Mouse (Mus musculus) forebrain, embryonic 12.5 days (tissue): ENCODE results near the gene Cpn2. TPM values are rescaled to one million over a fixed set of nuclear protein-coding genes. Genes with fewer than 3 reads are reported as not detected.

Experiments
- ATAC-seq: fragments of 200-750 bp; cut with Nextera tagmentation; 2 replicates; pipeline ENCODE4 v1.8.0; 2017; ENCODE audit warnings: moderate TSS enrichment; ENCODE audit not compliant: low FRiP score
- H3K27ac ChIP-seq: fragments of 300-500 bp; sonication (generic); 2 replicates; pipeline ENCODE4 v1.5.1; 2016; ENCODE audit warnings: mild to moderate bottlenecking
- H3K27me3 ChIP-seq: fragments of 300-500 bp; sonication (generic); 2 replicates; pipeline ENCODE4 v1.6.1; 2016; ENCODE audit warnings: mild to moderate bottlenecking
- H3K36me3 ChIP-seq: fragments of 300-500 bp; sonication (generic); replicated peaks from 2 replicates; pipeline ENCODE4 v1.6.1; 2016; ENCODE audit warnings: mild to moderate bottlenecking
- H3K4me1 ChIP-seq: fragments of 300-500 bp; sonication (generic); 2 replicates; pipeline ENCODE4 v1.6.1; 2016
- H3K4me2 ChIP-seq: fragments of 300-500 bp; sonication (generic); 2 replicates; pipeline ENCODE4 v1.6.1; 2016; ENCODE audit warnings: mild to moderate bottlenecking, moderate library complexity
- H3K4me3 ChIP-seq: fragments of 300-500 bp; sonication (generic); replicated peaks from 2 replicates; pipeline ENCODE4 v1.5.1; 2016; ENCODE audit warnings: mild to moderate bottlenecking
- H3K9ac ChIP-seq: fragments of 300-500 bp; sonication (generic); 2 replicates; pipeline ENCODE4 v1.6.1; 2016; ENCODE audit warnings: mild to moderate bottlenecking
- H3K9me3 ChIP-seq: fragments of 300-500 bp; sonication (generic); 2 replicates; pipeline ENCODE4 v1.6.1; 2016
- WGBS: fragments of 180-500 bp; shearing (Covaris S2); methylation state at CpG from one replicate; pipeline ENCODE4 v1.1.7; 2016; 5-methylcytosine and 5-hydroxymethylcytosine counted together
- polyA plus RNA-seq: library from polyadenylated mRNA; unstranded; fragments of >200 nt; fragmentation: Nextera tagmentation; extraction: Ambion mirVana; gene quantifications from 2 replicates; pipeline ENCODE4 v1.2.1, GENCODE M21; 2016

The Cpn2 gene
- polyA plus RNA-seq, 1 experiment from 2014 or later, result not detected

DNA sequence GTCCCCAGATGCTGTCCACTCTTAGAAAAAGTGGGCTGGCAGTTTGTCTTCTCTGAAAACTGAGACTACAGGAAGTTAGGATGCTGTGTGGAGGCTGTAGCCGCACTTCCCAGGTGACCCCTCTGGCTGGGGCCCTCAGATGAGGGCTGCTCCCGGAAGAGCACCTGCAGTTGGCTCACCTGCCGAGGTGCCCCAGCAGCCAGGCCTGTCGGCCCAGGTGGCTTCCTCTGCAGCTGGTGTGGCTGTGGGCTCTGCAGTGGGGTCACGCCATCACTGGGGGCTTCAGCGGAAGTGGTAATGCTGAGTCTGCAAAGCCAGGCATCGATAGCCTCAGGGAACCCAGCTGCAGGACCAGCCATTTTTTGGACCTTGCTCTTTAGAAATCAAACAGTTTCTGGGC is 12.2 kb downstream of the Cpn2 start:
- Histone ChIP-seq H3K4me3 (no peak overlapping the region), H3K27ac (no peak overlapping the region)

DNA sequence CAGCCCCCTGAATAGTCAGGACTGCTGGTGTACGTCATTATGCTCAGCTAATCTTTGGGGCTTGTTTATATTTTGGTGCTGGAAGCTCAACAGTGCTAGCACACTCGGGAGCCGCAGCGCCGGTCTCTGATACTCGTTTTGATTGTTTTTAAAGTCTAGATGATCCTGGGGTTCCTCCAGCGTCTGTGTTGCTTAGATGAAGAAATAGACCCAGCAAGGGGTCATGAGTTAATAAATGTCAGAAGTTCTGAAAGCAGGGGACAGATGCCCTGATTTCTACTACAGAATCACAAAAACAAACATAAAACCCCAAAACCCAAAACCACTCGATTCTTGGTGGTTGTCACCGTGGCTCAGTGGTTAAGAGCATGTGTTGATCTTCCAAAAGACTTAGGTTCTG is 13.4 kb downstream of the Cpn2 start:
- no peaks in the 10 kb centered on the region for H3K4me1 ChIP-seq
- 83% methylated on average over 9 of the region's 9 CpGs for WGBS
- no peak overlapping the region for H3K4me2 ChIP-seq
- peaks cover 25% of the 10 kb centered on the region for H3K27me3 ChIP-seq
- no peak overlapping the region for H3K9ac ChIP-seq
- H3K27ac ChIP-seq, result no peak overlapping the region
- no peak overlapping the region for H3K4me3 ChIP-seq
- no peaks in the 10 kb centered on the region for H3K36me3 ChIP-seq
- no peaks in the 10 kb centered on the region for H3K9me3 ChIP-seq
- no peak for ATAC-seq

More for the DNA sequence above, 12.2 kb downstream of the Cpn2 start:
- Histone ChIP-seq H3K9me3 (no peaks in the 10 kb centered on the region), H3K4me1 (no peaks in the 10 kb centered on the region), H3K27me3 (peaks cover 20% of the 10 kb centered on the region), H3K4me2 (no peak overlapping the region), H3K9ac (no peak overlapping the region), H3K36me3 (no peaks in the 10 kb centered on the region)
- ATAC-seq, result no peak
- 78% methylated on average over 7 of the region's 7 CpGs for WGBS

DNA sequence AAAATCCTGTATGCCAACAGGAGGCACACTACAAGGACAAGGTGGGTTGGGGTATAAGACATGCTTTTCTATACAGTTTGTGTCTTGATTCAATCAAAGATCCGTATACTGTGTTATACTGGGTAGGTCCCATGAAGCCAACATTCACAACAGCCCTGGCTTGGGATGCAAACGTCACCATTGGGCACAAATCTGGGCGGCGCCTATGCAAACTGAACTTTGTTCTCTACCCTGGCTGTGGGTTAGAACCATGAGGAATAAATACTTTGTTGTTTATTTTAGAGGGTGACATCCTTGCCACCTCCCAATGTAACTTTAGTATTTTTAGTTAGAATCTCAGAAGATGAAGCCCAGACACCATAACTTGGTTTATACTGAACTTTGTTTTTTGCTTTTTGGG is 13.9 kb downstream of the Cpn2 start:
- Histone ChIP-seq H3K27me3 (peaks cover 25% of the 10 kb centered on the region), H3K4me3 (no peak overlapping the region), H3K36me3 (no peaks in the 10 kb centered on the region), H3K9ac (no peak overlapping the region), H3K9me3 (no peaks in the 10 kb centered on the region), H3K4me2 (no peak overlapping the region), H3K27ac (no peak overlapping the region), H3K4me1 (no peaks in the 10 kb centered on the region)
- no peak for ATAC-seq
- 85% methylated on average over 4 of the region's 4 CpGs for WGBS

DNA sequence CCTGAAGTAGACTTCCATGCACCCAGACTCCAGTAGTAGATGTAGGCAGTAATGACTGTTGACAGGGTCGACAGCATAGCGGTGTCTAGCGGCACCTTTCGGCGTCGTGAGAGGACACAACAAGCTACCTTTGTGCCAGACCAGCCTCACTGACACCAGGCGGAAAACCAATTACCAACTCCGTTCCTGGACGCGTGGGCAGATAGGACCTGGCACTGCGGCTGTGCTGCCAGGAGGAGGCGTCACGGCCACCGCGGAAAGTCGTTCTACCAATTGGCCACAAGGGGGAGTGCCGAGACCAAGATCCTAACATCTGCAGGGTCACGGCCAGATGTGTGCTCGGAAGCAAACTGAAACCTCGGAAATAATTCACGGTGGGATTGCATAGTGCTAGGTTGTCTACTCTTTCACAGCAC is 15.3 kb downstream of the Cpn2 start:
- no peaks in the 10 kb centered on the region for H3K9me3 ChIP-seq
- H3K27me3 ChIP-seq, result peaks cover 25% of the 10 kb centered on the region
- 3% methylated on average over 21 of the region's 21 CpGs for WGBS
- no peaks in the 10 kb centered on the region for H3K4me1 ChIP-seq
- H3K4me2 ChIP-seq, result peak overlapping the region; percentile 40
- H3K9ac ChIP-seq, result no peak overlapping the region
- H3K27ac ChIP-seq, result no peak overlapping the region
- no peaks in the 10 kb centered on the region for H3K36me3 ChIP-seq
- H3K4me3 ChIP-seq, result no peak overlapping the region
- peak; percentile 60; the same call in 1 of the 2 replicates for ATAC-seq

DNA sequence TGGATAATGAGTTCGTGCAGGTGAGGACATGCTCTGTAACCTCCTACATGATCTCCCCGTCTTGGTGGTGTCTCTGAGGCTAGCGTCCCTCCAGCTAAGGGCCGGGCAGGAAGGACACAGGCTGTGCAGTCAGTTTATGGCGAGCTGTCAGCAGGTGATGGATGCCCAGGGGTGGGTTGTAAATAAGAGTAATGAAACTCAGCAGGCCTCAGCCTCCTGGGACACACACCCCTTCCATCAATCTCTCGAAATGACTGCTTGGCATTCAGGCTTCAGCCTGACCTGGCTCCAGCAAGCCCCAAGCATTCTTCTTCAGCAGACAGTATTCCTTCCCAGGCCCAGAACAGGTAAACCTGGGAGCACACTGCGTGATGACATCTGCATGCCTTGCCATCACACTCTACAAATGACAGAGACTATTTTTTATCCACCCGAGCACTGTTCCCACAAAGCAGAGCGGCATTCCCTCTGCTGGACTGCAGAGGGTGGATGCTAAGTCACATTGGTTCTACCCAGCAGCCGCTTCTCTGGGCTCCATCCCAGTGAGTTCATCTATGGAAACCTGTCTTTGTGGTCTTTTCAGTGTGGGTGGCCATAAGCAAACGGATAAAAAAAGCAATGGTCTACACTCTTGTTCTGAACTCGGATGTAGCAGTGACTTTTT is 23.1 kb downstream of the Cpn2 start:
- WGBS, result 89% methylated on average over 12 of the region's 12 CpGs

DNA sequence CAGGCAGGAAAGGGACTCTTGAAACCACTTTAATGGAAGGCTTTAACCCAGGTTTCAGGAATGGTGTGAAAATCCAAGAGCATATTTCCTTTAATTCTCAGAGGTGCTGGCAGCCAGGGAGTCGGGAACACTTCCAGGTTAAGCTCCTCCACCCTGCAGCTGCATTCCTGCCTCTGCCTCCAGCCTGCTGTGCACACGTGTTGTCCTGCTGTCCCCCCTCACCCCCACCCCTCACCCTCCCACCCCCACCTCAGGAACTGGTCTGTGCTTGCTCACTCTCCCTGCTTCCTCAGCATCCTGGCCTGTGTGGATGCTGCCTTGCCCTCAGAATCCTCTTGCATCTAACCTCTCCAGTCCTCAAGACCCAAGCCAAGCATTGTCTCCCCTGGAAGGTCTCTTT is 25.7 kb downstream of the Cpn2 start:
- no peaks in the 10 kb centered on the region for H3K36me3 ChIP-seq
- WGBS, result 37% methylated on average over 2 of the region's 2 CpGs
- H3K27me3 ChIP-seq, result peaks cover 34% of the 10 kb centered on the region
- peaks cover 4% of the 10 kb centered on the region; the same call in 1 of the 2 replicates for H3K4me1 ChIP-seq
- no peak for ATAC-seq
- H3K9ac ChIP-seq, result no peak overlapping the region
- no peak overlapping the region for H3K4me2 ChIP-seq
- no peaks in the 10 kb centered on the region for H3K9me3 ChIP-seq
- H3K4me3 ChIP-seq, result no peak overlapping the region
- H3K27ac ChIP-seq, result no peak overlapping the region

More for the DNA sequence above, 23.1 kb downstream of the Cpn2 start:
- Histone ChIP-seq H3K9ac (no peak overlapping the region), H3K27ac (no peak overlapping the region), H3K9me3 (no peaks in the 10 kb centered on the region), H3K27me3 (peaks cover 12% of the 10 kb centered on the region; the same call in 1 of the 2 replicates), H3K4me2 (no peak overlapping the region), H3K36me3 (no peaks in the 10 kb centered on the region), H3K4me3 (no peak overlapping the region), H3K4me1 (no peaks in the 10 kb centered on the region)
- no peak for ATAC-seq

DNA sequence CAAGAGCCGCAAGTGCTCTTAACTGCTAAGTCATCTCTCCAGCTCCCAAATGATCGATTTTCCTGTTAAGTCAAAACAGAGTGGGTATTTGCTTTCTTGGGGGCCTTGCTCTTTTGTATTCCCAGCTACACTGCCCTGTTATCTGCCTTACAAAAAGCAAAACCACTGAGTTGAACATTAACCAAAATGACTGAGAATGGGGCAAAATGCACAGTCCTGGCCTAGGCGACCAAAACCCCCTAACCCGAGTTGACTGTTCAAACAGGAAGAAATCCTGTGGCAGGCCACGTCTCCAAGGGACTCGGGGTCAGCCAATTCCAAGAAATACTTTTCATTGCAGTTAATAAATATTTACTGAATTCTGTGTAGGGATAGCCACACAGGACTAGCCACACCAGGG is 28.5 kb downstream of the Cpn2 start:
- H3K36me3 ChIP-seq, result no peaks in the 10 kb centered on the region
- H3K4me2 ChIP-seq, result no peak overlapping the region
- no peak for ATAC-seq
- H3K9me3 ChIP-seq, result no peaks in the 10 kb centered on the region
- H3K4me3 ChIP-seq, result no peak overlapping the region
- H3K9ac ChIP-seq, result no peak overlapping the region
- peaks cover 58% of the 10 kb centered on the region for H3K27me3 ChIP-seq
- peaks cover 19% of the 10 kb centered on the region for H3K4me1 ChIP-seq
- 89% methylated on average over 6 of the region's 6 CpGs for WGBS
- H3K27ac ChIP-seq, result no peak overlapping the region

DNA sequence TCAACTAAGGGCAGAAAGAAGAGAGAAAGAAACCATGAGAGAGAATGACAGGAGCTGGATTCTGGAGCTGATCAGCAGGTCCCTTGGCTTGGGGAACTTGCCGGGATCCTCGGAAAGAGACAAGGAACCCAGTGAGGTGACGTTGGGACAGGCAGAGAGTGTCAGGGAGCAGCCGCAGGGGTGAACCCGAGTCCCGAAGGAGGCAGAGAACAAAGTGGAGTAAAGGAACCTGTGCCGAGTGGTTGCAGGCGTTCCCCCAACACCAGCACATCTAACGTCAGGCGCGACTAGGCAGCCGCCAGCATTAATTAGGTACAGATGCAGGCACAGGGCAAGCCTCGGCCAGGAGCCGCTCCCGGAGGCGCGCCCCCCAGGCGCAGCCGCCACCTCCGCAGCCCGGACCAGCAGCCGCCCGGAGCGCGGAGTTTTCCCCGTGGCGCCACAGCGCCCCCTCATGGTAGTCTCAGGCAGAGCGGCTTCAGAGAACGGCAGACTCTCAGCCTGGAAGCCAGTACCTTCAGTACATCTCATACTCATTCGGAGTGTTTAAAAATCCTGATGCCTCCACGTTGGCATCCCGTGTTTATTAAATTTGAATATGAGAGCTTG is 31.1 kb downstream of the Cpn2 start:
- H3K4me3 ChIP-seq, result peak overlapping the region; percentile 41
- peak overlapping the region; percentile 42 for H3K9ac ChIP-seq
- peaks cover 79% of the 10 kb centered on the region for H3K27me3 ChIP-seq
- WGBS, result 1% methylated on average over 32 of the region's 33 CpGs
- H3K27ac ChIP-seq, result no peak overlapping the region
- peak overlapping the region; percentile 69 for H3K4me2 ChIP-seq
- H3K4me1 ChIP-seq, result peaks cover 19% of the 10 kb centered on the region
- peak; percentile 90 for ATAC-seq
- H3K9me3 ChIP-seq, result no peaks in the 10 kb centered on the region
- no peaks in the 10 kb centered on the region for H3K36me3 ChIP-seq

DNA sequence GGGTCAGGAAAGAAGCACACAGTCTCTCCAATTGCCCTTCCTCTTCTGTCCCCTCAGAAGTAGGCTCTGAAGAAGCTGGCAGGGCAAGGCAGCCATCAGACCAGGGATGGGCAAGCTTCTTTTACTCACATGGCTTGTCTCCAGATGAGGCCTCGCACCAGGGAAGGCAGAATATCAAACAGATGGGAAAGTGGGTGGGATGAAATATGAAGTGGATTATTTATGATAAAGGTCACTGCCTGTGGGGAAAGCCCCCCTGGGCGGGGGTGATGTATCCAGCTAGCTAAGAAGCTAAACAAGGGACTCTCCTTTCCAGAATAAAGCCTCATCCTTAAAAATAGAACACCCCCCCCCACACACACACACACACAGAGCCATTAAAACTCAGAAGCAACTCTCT is 31.7 kb downstream of the Cpn2 start:
- Histone ChIP-seq H3K27me3 (peaks cover 77% of the 10 kb centered on the region), H3K36me3 (no peaks in the 10 kb centered on the region), H3K4me2 (no peak overlapping the region), H3K9me3 (no peaks in the 10 kb centered on the region), H3K27ac (no peak overlapping the region), H3K9ac (no peak overlapping the region), H3K4me1 (peaks cover 19% of the 10 kb centered on the region), H3K4me3 (no peak overlapping the region)
- WGBS, result 56% methylated on average over 2 of the region's 2 CpGs
- no peak for ATAC-seq

DNA sequence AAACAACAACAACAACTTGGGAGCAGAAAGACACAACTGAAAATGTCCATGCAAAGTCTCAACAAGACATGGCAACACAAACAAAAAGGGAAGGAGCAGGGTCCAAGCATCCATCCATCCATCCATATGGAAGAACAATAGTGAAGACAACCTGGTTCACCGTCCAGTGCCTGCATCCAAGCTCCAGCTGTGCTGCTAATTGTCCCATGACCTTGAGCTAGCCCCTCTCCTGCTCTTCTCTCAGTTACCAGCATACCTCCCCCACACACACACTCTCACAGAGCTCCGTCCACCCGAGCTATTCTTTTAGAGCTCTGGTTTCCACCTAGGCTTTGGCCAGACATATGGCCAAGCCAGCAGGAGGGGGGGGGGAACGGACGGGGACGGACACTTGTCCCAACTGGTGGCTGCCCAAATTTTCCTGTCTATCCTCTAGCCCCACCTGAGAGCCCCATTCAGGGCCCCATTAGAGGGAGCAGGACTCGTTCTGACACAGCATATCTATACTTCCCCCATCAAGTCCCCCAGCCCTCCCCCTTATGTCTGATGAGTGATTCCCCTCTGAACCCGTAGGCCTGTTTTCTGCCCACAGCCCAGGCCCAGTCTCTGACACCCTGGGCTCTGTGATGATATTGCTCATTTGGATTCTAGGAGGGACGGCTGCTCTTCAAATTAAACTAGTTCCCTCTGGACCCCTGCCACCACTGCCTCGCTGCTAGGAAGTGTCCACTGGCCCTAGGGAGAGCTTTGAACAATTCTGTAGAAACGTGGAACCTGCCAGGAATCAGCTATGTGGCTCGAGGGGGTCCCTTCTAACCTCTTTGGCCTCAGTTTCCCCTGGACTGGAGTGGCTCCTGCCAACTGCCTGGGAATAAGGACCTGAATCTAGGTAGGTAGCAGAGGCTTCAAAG is 32.4 kb downstream of the Cpn2 start:
- H3K9ac ChIP-seq, result no peak overlapping the region
- WGBS, result 63% methylated on average over 12 of the region's 12 CpGs
- peaks cover 19% of the 10 kb centered on the region for H3K4me1 ChIP-seq
- H3K27me3 ChIP-seq, result peaks cover 77% of the 10 kb centered on the region
- no peak for ATAC-seq
- H3K27ac ChIP-seq, result no peak overlapping the region
- H3K4me2 ChIP-seq, result no peak overlapping the region
- H3K36me3 ChIP-seq, result no peaks in the 10 kb centered on the region
- no peaks in the 10 kb centered on the region for H3K9me3 ChIP-seq
- H3K4me3 ChIP-seq, result no peak overlapping the region

DNA sequence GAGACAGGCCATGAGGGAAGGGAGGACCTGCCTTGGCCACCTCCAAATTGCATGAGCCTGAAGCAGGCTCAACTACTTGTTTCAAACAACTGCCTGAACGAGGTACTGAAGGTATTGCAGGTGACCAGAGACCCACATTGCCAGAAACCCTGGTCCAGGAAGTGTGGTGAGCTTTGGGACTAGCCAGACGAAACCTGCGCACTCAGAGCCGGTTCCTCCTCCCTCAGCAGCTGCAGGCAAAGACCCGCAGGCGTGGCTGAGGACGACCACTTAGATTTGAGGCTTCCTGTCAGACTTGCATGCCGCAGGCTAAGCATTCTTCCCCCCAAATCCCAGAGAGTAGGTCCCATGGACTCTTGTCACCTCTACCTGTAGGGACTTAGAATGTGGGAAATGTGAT is 33.2 kb downstream of the Cpn2 start:
- Histone ChIP-seq H3K27me3 (peaks cover 77% of the 10 kb centered on the region), H3K36me3 (no peaks in the 10 kb centered on the region), H3K4me1 (peaks cover 19% of the 10 kb centered on the region), H3K4me2 (no peak overlapping the region), H3K9ac (no peak overlapping the region), H3K27ac (no peak overlapping the region), H3K4me3 (no peak overlapping the region), H3K9me3 (no peaks in the 10 kb centered on the region)
- WGBS, result 69% methylated on average over 8 of the region's 8 CpGs
- no peak for ATAC-seq

DNA sequence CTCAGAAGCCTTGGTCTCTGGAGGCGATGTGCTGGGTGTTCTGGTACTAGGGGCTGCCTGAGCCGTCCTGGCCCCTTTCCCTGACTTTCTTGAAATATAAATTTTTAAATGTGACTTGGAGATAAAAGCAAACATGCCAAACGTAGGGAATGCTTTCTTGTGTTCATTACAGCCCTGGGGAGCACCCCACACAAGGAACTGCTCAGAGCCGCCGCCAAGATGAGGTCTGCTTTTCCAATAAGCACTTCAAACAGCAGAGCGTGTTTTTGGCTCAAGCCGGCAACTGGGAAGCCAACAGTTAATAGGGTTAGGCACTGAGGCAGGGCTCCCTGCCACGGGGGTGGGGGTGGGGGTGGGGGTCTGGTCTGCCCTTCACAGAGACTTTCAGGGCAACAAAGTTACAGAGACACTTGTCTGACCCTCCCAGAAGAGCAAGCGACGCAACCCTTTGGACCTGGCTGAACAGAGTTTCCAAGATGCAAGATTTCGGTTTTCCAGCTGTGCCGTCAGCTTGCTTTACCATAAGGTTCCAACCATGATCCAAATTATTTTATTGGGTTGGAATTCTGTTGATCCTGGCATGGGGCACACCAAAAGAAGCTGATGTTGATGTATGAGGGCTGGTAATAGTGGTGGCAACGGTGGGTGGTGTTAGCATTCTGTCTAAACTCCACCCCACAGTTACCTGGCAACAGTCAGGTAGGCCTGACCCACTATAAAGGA is 35.3 kb downstream of the Cpn2 start:
- Histone ChIP-seq H3K27me3 (peaks cover 72% of the 10 kb centered on the region), H3K9ac (no peak overlapping the region), H3K4me2 (no peak overlapping the region), H3K27ac (no peak overlapping the region), H3K4me3 (no peak overlapping the region), H3K36me3 (no peaks in the 10 kb centered on the region), H3K9me3 (no peaks in the 10 kb centered on the region), H3K4me1 (peaks cover 23% of the 10 kb centered on the region)
- no peak for ATAC-seq
- 29% methylated on average over 13 of the region's 13 CpGs for WGBS
